Mouse (Mus musculus) adrenal gland (tissue): ENCODE data around the gene Ppp1r35.

Experiments
- intact Hi-C: fragments of 180-260 bp; cut with DNase I; formaldehyde crosslinking; loops from one replicate; pipeline ENCODE4 v1.15.1; 2025

Ppp1r35 gene

GRCm38 (mm10) chr5:137823455-137824045 lies 44.9 kb downstream of the Ppp1r35 start:
- intact Hi-C loops, result no loop called here

DNA sequence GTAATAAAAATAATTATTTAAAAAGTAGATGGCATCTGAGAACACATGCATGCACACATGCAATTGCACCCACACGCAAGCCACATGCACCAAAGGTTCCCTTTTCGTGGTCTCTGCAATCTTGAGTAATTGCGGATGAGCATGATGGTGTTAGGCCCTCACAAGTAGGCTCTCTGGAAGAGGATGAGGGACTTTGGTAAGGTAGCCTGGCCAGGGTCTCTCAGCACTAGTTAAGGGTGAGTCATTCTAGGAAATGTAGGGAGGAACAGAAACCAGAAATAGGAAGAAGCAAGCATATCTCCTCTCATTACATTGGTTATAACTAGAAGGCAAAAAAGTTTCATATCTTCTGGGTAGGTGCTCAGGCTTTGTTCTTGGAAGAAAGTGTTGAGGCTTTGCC lies 46.4 kb downstream of the Ppp1r35 start:
- intact Hi-C loops, result no loop called here

- intact Hi-C loops, result no loop called here
These were observed 47.3 kb downstream of the Ppp1r35 start for GRCm38 (mm10) chr5:137825971-137826370.

DNA sequence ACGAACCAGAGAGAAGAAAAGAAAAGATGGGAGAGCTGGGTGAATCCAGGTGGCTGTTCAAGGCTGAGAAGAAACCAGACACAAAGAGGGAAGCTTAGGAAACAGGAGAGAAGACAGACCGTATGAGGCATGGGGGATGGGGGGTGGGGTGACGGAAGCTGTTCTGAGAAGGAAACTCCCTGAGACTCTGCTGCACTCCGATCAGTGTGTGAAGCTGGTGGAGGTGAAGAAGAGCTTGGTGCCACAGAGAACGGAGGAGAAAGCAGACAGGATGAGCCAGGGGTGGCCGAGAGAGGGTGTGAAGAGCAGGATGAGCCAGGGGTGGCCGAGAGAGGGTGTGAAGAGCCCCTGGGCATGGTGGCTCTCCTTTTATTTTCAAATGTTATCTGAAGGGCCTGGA lies 47.8 kb downstream of the Ppp1r35 start:
- intact Hi-C loops, result no loop called here

DNA sequence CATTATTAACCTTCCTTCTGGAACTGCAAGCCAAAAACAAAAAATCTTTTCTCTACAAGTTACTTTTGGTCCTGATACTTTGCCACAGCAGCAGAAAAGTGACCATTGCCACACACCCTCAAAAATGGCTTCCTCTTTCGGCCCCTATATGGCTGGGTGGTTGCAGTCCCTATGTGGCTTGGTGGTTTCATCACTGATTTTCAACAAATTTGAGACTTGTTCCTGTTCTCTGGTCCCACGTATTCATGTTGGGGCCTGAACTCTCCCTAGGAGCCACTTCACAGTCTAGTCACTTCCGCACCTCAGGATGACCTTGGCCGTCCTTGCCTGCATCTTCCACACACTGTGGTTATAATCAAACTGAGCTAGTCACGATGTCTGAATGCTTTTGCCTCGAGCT lies 50.0 kb downstream of the Ppp1r35 start:
- intact Hi-C loops, result no loop called here
